Mouse (Mus musculus) MEL-GATA-1-ER (cell line): ENCODE results near the gene Dctn2.
"Not testable (repeated sequence)": the region's sequence is repeated elsewhere in the genome, so short reads cannot be mapped to it uniquely, and the experiment has no call there.

ENCODE experiments used
- DNase-seq: peaks from one replicate; pipeline ENCODE4 v3.0.0-alpha.2; 2012; ENCODE audit warnings: low read depth; ENCODE audit errors: extremely low read depth

Gene Dctn2

DNA sequence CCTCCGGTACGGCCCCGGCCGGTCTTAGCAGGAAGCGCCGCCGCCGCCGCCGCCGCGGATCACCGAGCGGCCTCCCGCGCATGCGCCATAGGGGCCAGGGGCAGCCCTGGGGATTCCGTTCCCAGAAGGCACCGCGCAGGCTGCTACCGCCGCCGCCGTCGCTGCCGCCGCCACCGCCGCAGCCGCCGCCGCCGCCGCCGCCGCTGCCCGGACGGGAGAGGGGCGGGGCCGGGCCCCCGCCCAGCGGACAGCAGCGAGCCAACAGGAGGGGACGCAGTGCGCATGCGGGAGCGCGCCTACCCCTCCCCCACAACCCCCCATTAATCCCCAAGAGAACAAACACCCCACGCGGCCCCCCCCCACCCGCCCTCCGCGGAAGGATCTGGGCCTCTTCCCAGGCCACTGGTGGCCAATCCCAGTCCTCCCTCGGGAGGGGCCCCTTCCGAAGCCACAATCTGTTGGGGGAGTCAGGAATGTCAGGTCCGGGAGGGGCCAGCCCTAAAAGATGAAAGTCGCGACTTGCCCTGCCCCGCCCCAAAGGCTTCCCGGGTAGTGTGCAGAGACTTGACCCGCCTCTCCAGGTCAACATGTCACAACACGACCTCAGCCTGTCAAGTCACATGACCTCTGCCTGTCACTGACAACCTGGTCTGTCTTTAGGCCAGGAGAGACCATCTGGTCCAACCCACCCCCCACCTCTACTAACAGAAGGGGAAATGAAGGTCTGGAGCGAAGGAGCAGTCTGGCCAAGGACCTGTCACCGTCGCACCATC lies 22.8 kb downstream of the Dctn2 start, which contains the start of gene Mbd6:
Mbd6 (minus strand) TSS at position 219 of the 773 bp plus-strand sequence.
- DNase-seq: peak; percentile 78

DNA sequence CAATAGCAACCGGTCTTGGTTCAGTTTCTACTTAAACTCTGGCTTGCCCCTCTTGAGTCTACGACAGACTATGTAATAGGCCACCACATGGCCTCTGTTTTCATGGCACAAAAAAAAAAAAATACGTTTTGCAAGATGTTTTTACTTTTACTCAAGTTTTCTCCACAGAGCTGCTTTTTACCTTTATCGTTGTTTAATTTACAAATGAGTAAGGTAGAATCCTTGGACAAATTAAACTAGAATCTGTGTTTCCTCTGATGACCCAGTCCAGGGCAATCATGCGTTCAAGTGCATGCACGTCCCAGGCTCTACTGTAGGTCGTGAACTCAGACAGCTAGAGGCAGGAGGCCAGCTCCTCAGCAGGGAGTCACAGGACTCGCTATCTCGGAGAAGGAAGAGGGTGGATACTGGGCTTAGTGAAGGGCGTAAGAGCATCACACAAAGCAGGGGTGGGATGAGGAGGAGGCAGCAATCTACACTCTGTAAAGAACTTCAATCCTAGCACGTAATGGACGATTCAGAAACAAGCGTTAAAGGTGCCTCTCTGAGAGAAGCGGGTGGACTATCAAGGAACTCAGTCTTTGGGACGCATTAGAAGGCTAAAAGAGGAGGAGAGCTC lies 23.5 kb downstream of the Dctn2 start:
- DNase-seq: peak; percentile 74

DNA sequence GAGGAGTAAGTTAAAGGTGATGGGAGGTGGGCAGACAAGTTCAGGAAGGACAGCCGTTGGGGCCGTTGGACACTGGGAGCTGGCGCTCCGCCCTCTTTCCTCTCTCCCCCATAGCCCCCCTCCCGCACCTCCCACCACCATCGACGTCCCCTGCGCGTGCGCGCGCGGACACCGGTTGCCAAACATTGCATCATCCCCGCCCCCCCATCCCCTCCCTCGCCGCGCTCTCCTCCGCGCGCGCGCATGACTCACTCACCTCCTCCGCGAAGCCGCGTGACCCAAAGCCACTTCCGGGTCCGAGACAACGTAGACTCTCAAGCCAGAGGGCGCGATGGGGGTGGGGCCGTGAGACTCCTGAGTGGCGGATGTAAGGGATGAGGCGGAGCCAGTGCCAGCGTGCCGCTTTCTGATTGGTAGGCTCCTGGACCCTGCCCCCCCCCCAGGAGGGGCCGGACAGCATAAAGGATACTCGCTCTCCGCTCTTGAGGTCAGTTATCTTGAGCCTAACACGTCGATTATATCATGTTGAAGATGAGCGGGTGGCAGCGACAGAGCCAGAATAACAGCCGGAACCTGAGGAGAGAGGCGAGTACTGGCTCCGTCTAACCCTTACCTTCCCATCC lies 24.2 kb downstream of the Dctn2 start:
- peak; percentile 98 for DNase-seq

DNA sequence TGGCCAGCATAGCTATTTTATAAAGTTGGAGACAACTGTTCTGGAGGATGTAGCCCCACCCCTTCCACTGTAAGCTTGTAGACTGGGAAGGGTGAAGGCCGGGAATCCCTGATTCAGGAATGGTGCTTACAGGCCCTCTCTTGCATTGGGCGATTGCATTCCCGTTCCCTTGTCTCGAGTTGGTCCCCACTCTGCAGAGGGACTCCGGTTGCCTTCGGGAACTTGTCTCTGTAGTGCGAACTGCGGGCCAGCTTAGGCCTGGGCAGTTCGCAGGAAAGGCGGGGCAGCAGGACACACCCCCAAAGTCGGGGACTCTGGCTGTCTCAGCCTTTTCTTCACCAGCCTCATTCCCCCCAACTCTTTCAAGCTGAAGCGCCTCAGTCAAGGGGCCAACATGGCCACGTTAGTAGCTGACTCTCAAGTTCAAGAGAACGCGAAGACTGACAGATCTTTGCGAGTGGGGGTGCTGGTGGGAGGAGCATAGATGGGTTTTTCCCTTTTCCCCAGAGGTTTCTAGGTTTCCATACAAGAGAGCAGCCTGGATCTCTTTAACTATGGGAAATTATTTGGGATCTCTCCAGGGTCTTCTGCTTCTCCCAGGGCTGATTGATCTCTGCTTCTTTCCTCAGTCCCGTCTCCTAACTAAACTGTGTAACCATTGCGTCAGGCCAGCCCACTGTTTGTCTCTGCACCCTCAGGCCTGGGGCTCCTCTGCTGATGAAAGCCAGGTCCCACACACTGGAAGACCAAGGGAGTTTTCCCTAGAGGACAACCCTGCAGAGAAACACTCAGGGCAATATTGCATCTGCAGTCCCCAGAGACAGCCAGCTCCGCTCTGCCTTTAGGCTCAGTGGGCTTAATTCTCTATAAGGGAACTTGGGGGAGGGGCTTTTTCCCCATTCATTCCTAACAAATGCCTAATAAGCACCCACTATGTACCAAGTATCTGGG lies 25.0 kb downstream of the Dctn2 start:
- no peak for DNase-seq

DNA sequence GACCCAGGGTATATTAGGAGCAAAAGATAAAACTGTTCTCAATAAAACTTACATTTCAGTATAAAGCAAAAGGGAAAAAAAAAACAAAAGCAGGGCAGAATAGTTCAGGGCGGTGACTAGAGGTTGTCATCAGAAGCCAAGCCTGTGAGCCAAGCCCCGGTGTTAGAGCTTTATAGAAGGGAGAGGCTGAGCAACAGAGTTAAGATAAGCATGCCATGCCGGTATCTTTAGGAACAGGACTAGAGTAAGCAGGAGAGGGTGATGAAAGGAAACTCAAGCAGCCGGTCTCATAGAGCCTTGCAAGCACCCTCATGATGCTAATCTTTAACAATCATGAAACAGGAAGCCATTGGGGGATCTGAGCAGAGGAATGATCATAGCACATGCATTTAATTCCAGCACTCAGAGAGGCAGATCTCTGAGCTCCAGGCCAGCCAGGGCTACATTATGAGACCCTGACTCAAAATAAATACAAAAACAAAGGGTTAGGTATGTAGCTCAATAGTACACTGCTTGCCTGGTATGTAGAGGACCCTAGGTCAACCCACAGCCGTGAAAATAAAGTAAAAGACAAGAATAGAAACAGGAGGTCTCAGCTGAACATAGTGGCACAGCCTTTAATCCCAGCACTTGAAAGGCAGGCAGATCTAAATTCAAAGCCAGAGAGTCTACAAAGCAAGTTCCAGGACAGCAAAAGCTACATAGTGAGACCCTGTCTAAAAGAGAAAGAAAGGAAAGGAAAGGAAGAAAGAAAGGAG lies 25.9 kb downstream of the Dctn2 start:
- DNase-seq: peak; percentile 93

DNA sequence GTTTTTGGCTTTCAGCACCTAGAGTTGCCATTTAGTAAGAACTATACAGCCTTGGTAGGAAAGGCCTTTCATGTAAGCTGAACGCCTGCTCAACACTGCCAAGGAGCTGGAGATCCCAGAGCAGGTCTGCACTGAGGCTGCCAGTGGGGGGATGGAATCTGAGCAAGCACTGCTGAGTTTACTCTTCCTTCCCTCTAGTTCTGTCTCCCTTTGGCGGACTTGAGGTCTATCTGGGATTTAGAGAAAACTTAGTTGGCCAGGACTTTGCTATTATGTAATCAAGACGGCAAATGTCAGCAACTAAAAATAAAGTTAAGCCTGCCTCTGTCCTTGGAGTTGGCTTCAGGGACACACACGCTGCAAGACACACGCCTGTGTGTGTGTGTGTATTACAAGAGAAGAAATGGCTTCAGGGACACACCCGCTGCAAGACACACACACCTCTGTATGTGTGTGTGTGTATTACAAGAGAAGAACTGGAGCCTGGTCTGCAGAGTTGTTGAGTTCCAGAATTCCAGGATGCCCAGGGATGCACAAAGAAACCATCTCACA lies 26.9 kb downstream of the Dctn2 start:
- no peak for DNase-seq

DNA sequence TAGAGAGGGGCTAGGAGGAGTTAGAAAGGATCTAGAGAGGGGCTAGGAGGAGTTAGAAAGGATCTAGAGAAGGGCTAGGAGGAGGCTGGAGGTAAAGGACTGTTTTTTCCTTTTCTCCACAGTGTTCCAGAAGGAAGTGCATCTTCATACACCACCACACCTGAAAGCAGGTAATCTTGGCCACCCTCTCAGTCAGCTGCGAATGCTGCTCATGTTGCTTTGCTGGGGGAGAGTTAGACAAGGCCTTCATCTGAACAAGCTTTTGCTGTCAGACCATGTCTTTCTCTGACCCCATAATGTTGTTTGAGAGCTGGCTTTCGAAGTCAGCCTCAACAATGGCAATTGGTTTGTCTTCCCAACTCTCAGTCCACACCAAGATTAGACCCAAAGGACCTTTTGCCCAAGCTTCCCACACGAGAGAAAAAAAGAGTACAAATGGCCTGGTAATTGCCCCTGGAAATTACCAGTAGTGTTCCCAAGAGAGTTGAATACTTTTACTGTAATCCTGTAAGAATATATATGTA lies 27.5 kb downstream of the Dctn2 start:
- no peak for DNase-seq

DNA sequence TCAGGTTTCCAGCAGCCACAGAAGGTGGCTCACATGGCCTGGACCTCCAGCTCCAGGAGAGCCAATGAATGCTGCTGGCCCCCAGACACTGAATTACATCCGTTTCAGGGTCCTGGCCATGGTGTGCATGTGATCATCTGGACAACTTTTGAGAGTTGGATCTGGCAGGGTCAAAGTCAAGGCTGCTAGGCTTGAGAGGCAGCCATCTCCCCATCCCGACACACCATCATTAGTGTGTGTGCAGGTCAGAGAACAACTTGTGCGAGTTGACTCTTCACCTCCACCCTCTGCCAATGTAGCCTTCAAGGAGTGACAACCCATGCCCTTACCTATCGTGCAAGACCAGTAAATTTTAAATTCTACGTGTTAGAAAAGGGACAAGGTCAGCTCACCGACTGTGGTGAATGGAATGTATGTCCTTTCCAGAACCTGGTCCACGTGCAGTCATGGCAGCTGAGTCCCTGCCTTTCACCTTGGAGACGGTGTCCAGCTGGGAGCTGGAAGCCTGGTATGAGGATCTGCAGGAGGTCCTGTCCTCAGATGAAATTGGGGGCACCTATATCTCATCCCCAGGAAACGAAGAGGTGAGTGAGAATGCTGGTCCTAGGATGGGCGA lies 28.8 kb downstream of the Dctn2 start:
- no peak for DNase-seq

DNA sequence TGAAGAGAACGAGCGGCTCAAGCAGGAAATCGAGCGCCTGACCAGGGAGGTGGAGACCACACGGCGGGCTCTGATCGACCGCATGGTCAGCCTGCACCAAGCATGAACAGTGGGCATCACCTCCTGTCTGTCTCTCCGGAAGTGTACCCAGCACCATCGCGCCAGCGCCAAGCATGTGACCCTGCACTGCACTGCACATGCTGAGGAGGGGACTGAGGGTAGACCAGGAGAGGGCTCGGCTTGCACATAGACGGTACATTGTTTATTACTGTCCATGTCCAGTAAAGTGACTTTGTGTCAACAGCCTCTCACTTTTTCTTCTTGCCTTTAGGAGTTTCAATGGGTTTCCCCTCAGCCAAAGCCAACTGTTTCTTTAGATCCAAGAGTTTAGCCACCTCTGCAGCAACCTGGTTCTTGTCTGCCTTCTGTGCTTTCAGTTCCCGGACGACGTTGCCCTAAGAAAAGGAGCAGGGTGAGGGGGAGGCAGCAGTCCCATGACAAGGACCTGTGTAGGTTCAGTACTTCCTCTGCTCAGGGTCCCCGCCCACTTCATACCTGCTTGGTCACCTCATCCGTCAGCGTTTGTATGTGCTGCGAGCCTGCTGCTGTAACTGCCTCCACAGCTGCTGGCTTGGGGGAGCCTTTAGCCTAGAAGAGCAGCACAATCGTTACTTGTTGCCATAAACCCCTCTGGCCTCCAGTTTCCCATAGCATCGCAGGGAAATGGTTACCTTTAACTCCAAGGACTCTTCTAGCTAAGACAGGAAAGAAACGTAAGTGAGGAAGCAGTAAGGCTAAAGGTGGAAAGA lies 30.0 kb downstream of the Dctn2 start:
- no peak for DNase-seq

DNA sequence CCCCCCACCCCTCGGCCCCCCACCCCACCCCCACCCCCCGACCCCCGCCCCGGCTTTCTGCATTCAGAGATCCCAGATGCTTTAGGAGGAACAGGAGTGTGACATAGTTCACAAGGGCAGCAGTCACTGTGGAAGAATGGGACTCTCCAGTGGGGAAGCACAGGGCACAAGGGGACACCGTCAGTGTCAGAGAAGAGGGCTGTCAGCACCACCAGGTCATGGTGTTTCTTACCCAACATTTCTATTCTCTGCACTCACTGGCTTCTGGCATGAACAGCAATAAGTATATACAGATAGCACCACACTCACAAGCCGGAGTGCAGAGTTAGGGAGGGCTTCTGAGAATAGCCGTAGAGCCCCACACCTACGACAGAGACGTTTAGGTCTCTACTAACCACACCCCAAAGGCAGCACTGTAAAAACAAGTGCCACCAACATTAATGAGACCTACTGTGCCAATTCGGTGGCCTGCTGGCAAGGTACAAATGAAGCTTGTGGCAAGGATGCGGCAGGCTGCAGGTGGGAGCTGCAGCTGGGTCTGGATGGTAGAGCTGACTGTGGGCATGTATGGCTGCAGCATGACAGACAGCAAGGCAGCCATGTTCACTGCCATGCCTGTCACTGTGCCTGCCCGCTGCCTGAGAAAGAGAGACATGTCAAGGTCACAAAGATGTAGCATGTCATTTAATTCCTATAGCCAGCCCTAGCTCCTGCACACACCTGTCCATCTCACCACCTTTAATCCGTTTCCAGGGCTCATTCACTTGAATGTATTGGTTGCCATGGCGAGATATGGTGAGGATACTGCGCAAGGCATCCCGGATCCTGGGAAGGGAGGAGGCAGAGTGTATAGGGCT lies 31.1 kb downstream of the Dctn2 start:
- no peak for DNase-seq

DNA sequence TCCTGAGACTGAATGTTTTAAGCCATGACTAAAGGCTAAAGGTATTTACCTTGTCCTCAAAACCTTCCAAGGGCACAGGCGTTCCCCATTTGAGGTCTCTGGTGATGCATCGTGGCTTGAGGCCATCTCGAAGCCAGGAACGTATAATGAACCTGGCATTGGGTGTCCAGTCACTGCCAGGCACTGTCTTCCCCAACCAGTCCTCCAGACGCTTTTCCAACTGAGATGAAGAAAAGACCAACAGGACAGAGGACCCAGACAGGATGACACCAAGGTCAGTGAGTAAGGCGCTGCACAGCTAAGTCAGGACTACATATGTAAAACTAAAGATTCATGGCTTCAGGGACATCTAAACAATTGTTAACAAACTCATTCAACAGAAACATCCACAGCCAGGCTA lies 34.2 kb downstream of the Dctn2 start:
- no peak for DNase-seq

DNA sequence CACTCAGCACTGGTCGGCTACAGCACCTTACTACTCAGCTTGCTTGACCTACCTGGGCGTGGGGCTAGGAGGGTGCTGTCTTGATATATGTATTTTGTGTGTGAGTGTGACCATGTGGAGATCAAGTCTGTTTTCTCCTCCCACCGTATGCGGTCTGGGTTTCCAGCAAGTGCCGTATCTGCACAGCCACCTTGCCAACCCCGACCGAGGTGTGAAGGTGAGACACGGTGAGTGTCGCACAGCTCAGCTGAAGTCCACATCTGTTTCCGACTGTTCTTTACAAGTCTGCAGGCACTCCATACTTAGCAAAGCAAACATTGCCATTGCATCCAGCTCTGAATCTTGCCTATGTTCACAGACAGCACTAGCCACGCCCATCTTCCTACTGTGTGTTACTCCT lies 37.0 kb downstream of the Dctn2 start:
- DNase-seq: no peak

DNA sequence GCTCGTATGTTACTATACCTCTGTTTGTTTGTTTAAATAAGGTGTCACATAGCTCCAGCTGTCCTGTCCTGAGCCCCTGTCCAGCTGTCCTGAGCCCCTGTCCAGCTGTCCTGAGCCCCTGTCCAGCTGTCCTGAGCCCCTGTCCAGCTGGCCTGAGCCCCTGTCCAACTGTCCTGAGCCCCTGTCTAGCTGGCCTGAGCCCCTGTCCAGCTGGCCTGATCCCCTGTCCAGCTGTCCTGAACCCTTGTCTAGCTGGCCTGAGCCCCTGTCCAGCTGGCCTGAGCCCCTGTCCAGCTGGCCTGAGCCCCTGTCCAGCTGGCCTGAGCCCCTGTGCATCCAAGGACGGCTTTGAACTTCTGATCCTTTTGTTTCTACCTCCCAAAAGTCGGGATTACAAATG lies 43.0 kb downstream of the Dctn2 start:
- not testable (repeated sequence) for DNase-seq

DNA sequence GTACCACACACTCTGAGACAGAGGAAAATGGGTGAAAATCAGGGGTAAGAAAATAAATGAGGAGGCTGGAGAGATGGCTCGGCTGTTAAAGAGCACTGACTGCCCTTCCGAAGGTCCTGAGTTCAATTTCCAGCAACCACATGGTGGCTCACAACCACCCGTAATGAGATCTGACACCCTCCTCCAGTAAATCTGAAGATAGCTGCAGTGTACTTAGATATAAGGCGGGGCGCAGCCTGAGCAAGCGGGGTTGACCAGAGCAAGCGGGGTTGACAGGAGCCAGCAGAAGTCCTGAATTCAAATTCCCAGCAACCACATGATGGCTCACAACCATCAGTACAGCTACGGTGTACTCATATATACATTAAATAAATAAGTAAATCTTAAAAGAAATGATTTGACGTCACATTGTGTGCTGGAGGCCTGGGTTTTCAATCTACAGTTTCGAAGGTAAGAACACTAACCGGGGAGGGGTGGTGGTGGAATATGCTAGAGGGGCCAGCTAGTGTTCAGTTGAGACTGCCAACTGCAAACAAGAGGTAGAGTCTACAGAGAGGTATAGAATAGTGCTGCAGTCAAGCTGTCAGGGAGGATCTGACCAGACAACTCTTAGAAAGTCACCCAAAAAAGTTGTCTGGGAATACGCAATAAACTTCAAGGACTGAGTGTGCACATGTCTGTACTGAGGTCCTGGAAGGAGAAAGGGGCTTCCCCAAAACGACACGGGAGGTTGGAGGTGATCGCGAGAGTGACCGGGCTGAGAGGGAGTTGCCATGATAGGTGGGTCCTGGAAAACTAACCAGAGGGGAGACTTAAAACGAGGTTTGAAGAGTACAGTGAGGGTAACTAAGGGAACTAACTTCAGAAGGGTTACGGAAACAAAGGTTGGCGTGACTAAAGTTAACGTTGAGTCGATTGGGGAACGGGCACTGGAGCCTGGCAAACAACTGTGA lies 44.6 kb downstream of the Dctn2 start:
- DNase-seq: no peak

DNA sequence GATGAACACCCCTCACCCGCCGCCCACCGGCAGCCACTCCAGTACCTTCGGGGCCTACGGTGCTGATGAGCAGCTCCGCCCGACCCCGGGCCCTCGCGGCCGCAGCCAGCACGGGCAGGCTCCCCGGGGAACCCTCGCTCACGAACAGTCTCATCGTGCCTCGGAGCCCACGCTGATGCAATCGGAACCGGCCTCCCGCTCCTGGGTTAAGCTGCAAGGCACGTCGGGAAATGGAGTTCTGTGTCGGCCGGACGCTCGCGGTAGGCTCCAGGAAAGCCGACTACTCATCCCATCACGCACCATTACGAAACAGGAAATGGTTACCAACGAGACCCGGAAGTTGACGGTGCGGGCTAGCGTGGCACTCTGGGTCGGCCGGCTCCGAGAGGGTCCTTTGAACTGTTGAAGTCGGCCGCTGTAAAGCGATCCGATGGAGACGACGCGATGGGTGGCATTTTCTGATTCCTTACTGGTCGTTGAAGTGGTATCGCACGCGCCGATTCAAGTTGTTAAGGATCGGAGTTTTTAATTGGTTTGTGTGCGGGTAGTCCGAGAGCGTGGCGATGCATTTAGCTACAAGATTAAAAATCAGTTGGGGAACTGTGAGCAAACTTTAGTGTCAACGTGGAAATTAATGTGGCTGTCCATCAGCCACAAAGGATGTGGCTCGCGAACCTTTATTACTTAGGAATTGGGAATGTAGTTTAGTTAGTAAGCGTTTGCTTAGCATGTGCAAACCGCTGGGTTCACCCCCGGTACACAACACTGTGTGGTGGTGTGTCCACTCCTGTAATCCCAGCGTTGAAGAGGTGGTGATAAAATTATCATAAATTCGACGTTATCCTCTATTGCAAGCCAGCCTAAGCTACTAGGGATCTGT lies 45.5 kb downstream of the Dctn2 start, which contains the start of gene Mars:
Mars (minus strand) TSS at position 311 of the 880 bp plus-strand sequence.
- peak; percentile 91 for DNase-seq

DNA sequence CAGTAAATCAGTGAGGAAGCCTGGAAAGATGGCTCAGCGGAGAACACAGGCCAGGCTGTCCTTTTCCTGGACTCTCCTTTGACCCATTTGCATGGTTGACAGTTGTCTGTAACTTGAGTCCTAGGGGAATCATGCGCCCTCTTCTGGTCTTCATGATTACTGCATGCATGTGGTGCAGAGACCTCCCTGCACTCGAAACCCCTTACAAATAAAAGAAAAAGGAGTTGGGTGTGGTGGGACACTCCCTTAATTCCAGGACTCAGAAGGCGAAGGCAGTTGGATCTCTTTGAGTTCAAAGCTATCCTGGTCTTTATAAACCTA lies 46.1 kb downstream of the Dctn2 start:
- peak; percentile 79 for DNase-seq
